Mouse (Mus musculus) brain, adult 2 months (tissue): Measurements from ENCODE around the gene Duox1.

Experiments
- DNase-seq: peaks from one replicate; pipeline ENCODE4 v3.0.0; 2011; ENCODE audit warnings: low read depth, low spot score

Duox1 gene

GRCm38 (mm10) chr2:122315372-122315771, at the start of gene Duox1:
Gene Duox1, plus strand, starts transcription at chr2:122315672.
- DNase-seq: no peak

GRCm38 (mm10) chr2:122266407-122267193, 48.9 kb upstream of the Duox1 start:
- DNase-seq: no peak

- no peak for DNase-seq
Observed at GRCm38 (mm10) chr2:122278769-122279168, 36.7 kb upstream of the Duox1 start.

- DNase-seq: no peak
Observed at GRCm38 (mm10) chr2:122284091-122284490, 31.4 kb upstream of the Duox1 start.

GRCm38 (mm10) chr2:122286137-122286536, 29.3 kb upstream of the Duox1 start:
- DNase-seq: no peak

- DNase-seq: no peak
Observed at GRCm38 (mm10) chr2:122294916-122295315, 20.6 kb upstream of the Duox1 start.

- no peak for DNase-seq
Observed at GRCm38 (mm10) chr2:122297271-122298095, 18.0 kb upstream of the Duox1 start.

GRCm38 (mm10) chr2:122298096-122298499, 17.4 kb upstream of the Duox1 start, which contains the start of gene Duox2:
Gene Duox2, minus strand, starts transcription at chr2:122298449.
- DNase-seq: no peak

GRCm38 (mm10) chr2:122298596-122299490, 16.6 kb upstream of the Duox1 start, which contains the start of gene Duoxa2:
Gene Duoxa2, plus strand, starts transcription at chr2:122298900.
- DNase-seq: no peak

GRCm38 (mm10) chr2:122299911-122300655, 15.4 kb upstream of the Duox1 start:
- no peak for DNase-seq

- no peak for DNase-seq
Observed at GRCm38 (mm10) chr2:122300656-122301020, 14.8 kb upstream of the Duox1 start.

- peak; percentile 49 for DNase-seq
Observed at GRCm38 (mm10) chr2:122301081-122301920, 14.2 kb upstream of the Duox1 start.

- DNase-seq: no peak
Observed at GRCm38 (mm10) chr2:122301921-122302573, 13.4 kb upstream of the Duox1 start.

- DNase-seq: peak; percentile 82
Observed at GRCm38 (mm10) chr2:122302574-122303241, 12.8 kb upstream of the Duox1 start.

GRCm38 (mm10) chr2:122304544-122304943, 10.9 kb upstream of the Duox1 start:
- DNase-seq: no peak

GRCm38 (mm10) chr2:122305097-122305892, 10.2 kb upstream of the Duox1 start:
- DNase-seq: no peak

- DNase-seq: peak; percentile 38
Observed at GRCm38 (mm10) chr2:122306184-122306583, 9.3 kb upstream of the Duox1 start.

GRCm38 (mm10) chr2:122309647-122310046, 5.8 kb upstream of the Duox1 start:
- peak; percentile 31 for DNase-seq
